Mouse (Mus musculus) heart, adult 18-20 months (tissue): ENCODE measurements at regions not wholly inside any gene's neighbourhood (a gene's known extent, or its start where the extent isn't known, plus 50 kb on each side); places are given as distances from the start of the nearest gene placed in this dataset.

Source experiments
- DNase-seq, 2 experiments: peaks; one replicate each; pipeline ENCODE4 v3.0.0; 2021 to 2022; ENCODE audit warnings: mixed read lengths in 1 of 2

- DNase-seq: no peak
These were observed 375.8 kb downstream of the Gpd2 start for GRCm38 (mm10) chr2:57613243-57613642.

GRCm38 (mm10) chr2:57614587-57614991 is 377.2 kb downstream of the Gpd2 start:
- DNase-seq: no peak

DNA sequence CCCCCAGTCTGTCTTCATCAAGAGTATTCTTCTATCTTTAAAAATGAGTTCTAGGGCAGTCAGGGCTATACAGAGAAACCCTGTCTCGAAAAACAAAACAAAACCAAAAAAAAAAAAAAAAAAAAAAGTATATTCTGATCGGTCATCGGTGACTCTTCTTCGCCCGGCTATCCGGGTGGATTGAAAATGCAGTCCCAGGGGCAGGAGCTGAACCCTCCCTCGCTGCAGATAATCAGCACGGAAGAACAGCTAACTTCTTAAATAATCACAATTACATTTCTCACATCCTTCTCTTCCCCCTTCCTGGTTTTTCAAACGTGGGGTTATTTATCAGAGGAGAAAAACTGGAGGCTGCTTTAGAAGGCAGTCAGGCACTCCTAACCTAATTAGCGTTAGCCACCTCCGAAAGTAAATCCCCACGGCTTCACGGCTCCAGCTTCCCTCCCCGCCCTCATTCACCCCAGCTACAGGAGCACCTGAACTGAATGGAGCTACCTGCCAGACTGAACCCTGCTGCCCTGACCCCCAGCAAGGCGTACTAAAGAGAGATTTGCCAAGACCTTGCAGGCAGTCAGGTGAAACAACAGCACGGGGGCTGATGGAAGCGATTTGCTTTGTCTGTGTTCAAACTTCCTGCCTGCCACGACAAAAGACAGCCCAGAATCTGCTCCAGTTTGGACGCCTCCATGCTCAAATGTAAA is 379.2 kb downstream of the Gpd2 start:
- no peak for DNase-seq

DNA sequence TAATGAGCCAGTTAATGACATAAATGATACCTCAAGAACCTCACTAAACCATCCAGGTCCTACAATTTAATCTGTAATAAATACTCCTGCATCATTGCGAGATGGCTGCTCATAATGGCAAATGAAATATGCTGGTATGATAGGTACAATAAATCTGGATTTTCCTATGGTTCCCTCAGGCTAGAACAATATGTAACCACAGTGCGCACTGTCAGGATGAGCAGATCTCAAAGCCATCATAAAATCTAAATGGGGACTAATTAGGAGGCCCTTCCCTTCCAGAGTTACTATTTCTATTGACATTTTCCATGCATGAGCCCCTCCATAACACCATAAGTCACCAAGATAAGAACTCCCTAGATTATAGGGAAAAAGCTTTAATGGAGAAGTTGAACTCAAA is 379.8 kb downstream of the Gpd2 start:
- no peak for DNase-seq

DNA sequence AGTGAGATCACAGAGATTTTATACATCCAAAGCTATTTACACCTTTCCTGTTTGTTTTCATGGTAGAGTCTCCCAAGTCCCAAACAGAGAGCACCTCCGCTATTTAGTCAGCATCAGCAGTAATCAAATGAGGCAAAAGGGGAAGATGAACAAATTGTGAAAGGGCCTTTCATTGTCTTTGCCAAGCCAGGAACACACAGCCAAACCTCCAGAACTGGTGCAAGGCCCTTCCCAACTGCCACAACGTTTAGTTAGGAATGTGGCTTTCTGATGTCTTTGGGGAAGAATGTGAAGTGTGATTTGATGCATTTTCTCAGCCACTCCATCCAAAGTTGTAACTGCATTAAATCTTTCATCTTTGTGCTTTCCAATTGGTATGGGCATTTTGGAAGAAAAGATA is 353.6 kb upstream of the Galnt5 start:
- DNase-seq: no peak

DNA sequence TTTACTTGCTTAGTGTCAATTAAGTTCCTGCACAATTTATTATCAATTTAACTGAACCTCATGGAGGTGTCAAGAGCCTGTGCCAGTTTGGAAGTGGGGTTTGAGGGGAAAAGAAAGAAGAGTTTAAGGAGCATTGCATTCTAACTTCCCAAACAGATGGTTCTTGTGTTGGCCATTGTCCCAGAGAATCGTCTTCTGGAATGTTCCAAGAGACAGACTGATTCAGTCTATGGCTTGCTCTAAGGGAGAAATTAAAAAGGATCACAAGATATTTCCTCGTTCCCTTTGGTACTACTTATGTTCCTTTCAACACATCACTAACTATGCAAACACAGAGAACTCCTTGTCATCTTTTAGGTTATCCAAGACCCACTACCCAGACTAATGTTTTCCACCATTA is 353.1 kb upstream of the Galnt5 start:
- DNase-seq: no peak

DNA sequence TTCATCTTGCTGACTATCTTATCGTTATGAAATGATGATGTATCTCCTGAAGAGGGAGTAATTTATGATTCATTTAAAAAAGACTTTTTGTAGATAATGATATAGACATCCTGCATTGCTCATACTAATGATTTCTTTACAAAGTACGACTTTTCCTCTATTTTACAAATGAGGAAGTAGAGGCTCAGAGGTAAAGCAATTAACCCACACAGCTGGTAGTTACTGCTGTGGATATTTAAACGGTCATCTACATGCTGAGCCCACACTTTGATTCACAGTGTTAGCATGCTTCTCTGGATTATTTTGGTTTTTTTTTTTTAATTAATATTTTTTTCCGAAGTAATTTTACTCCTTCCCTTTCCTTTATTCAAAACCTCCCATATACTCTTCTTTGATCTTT is 348.7 kb upstream of the Galnt5 start:
- DNase-seq: no peak

- DNase-seq: no peak
These were observed 340.3 kb upstream of the Galnt5 start for GRCm38 (mm10) chr2:57657409-57657808.

DNA sequence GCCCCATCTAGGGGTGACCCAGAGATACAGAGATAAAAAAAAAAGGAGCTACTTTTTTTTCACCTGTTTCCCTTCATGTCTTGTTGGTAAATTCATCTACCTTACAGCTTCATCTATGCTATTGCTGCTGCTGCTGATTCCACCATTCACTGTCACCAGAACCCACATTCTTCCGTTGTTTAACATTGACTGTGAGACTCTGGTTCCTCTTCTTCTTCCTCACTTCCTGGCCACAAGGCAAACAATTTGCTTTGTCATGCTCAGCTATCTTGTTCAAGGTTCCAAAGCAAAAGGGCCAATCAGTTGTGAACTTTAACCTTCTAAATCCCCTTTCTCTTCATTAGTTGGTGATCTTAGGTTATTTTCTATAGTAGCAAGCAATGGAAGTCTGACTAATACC is 335.8 kb upstream of the Galnt5 start:
- DNase-seq: no peak

DNA sequence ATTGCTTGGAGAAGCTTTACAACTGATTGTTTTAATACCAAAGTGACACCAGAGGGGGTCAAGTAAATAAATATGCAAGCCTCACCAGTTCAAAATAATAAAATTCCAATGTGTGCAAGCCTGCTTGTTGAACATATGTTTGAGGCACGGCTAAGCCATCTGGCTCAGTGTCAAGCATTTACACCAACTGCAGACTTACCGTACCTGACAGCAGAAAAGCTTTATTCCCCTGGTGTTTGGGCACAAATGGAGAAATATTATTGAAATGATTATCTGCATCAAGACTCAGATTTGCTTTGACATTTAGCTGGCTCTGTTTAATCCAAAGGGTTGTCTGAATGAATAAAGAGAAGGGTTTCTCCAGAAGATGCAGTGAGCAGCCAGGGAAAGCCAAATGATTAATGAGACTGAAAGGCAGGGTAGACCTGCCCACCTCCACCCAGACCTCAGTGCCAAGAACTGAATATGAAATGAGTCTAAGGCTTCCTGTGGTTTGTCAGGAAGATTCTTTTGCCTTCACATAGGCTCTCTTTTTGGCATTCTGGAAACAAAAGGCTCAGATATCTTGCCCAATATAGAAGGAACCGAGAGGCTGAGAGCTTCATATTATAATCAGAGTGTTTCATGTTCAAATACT is 325.6 kb upstream of the Galnt5 start:
- DNase-seq: no peak

- no peak for DNase-seq
These were observed 307.8 kb upstream of the Galnt5 start for GRCm38 (mm10) chr2:57689877-57690276.

GRCm38 (mm10) chr2:57696992-57697772 is 300.5 kb upstream of the Galnt5 start:
- no peak for DNase-seq

DNA sequence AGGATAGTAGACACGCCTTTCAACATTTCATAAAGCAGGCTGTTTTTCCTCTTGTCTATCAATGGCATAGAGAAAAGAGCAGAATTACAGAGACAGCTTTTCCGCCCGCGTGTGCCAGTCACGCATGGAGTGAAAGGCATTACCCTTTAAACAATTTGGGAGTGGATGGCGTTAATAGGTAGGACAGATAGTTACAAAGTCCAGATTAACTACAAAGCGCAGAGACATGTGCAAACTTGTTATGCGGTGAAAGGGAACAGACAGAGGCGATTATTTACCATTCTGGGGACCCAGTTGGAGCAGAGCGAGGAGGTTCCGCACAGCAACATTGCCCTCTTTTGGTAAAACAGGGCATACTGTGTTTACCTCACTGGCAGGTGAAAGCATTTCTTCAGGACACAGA is 299.0 kb upstream of the Galnt5 start:
- DNase-seq: peak; percentile 0 to 7

GRCm38 (mm10) chr2:57699226-57699625 is 298.5 kb upstream of the Galnt5 start:
- DNase-seq: no peak

DNA sequence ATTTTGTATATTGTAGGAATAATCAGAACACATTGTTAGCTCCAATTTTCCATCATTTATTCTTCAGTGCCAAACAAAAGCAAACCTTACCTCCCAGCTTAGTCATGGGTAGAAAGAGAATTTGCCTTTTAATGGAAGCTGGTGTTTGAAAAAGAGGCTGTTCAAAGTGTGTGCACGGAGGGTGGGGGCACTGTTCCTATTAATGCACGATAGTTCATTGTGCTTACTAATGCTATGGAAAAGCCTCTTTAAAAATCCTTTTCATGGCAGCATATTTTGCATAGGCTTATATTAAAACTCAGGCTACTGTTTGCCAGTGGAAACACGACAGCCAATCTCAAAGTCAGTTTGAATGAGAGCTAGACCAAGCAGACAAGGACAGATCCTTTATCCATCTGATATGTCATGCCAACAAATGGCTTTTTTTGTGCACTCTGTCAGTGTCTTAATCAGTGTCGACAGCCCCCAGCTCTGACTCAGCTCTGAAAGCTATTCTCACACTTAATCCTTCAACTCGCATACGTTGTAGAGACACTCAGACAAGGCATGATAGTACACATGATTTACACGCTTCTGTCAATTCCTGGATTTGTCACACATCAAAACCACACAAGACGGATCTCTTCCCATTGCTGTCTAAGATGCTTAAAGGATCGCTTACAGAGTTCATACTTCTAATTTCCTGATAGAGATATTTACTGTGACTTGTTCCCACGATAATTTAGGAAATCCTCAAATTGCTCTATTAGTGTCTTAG is 280.8 kb upstream of the Galnt5 start:
- DNase-seq: no peak
